In genomic region chr1:35975611-35976208, GRCm38 (mm10) we compare ENCODE assay signal across 14 mouse cellular contexts.
DNase-seq lines count a peak whose midpoint lies in the region; ATAC-seq lines count a peak whose summit lies in the region.
"Had no signal": no experiment of that assay in that cellular context is flagged by ENCODE, and none has a peak within 500 bp of the region (broad histone marks: within the 10 kb centered on the region; RNA-seq: fewer than 3 reads in every experiment).

No protein-coding gene starts in this region.

- no peaks in the 10 kb centered on the region for H3K36me3 ChIP-seq in heart, embryonic 11.5 days (ENCODE audit: control insufficient read depth, insufficient read depth, low read length)
- no peaks in the 10 kb centered on the region for H3K36me3 ChIP-seq in liver, embryonic 15.5 days (replicated peaks)
- H3K36me3 ChIP-seq: embryonic facial prominence, embryonic 10.5 days; limb, embryonic 12.5 days had no signal

- peak; percentile 39; the same call in 1 of the 2 replicates for ATAC-seq in heart, embryonic 11.5 days (replicated peaks; ENCODE audit: insufficient number of reproducible peaks, low FRiP score, low TSS enrichment)
- peak; percentile 78 for ATAC-seq in common myeloid progenitor, adult 5-6 weeks (replicated peaks; ENCODE audit: low read depth, poor library complexity, severe bottlenecking)
- ATAC-seq in liver, embryonic 15.5 days (ENCODE audit: insufficient read depth): peak; percentile 79

- no peaks in the 10 kb centered on the region for H3K27me3 ChIP-seq in heart, embryonic 11.5 days (ENCODE audit: control insufficient read depth, insufficient read depth, low read length)
- H3K27me3 ChIP-seq in liver, embryonic 15.5 days: no peaks in the 10 kb centered on the region
- H3K27me3 ChIP-seq: limb, embryonic 12.5 days had no signal

- H3K9me3 ChIP-seq in heart, embryonic 11.5 days (replicated peaks; ENCODE audit: control insufficient read depth, low read length): no peaks in the 10 kb centered on the region
- H3K9me3 ChIP-seq in liver, embryonic 15.5 days (replicated peaks): no peaks in the 10 kb centered on the region
- H3K9me3 ChIP-seq: embryonic facial prominence, embryonic 10.5 days; limb, embryonic 12.5 days had no signal

- H3K4me1 ChIP-seq in heart, embryonic 11.5 days (ENCODE audit: control insufficient read depth, insufficient read depth, low read length): peaks cover 14% of the 10 kb centered on the region
- H3K4me1 ChIP-seq in liver, embryonic 15.5 days (replicated peaks): peaks cover 16% of the 10 kb centered on the region

- 65% methylated on average over 3 of the region's 3 CpGs for WGBS in heart, embryonic 11.5 days (ENCODE audit: insufficient replicate concordance)
- WGBS in liver, embryonic 15.5 days (ENCODE audit: insufficient replicate concordance): 26% methylated on average over 3 of the region's 3 CpGs

- no peak overlapping the region for H3K9ac ChIP-seq in heart, embryonic 11.5 days (ENCODE audit: low read depth, low read length)
- no peak overlapping the region for H3K9ac ChIP-seq in liver, embryonic 15.5 days
- H3K9ac ChIP-seq: limb, embryonic 12.5 days had no signal

- H3K4me2 ChIP-seq in heart, embryonic 11.5 days: no peak overlapping the region
- H3K4me2 ChIP-seq in liver, embryonic 15.5 days: peak overlapping the region; percentile 25
- H3K4me2 ChIP-seq: limb, embryonic 12.5 days had no signal

- no peak for DNase-seq in heart, postnatal 4 days
- peak; percentile 66 for DNase-seq in 3T3-L1 (ENCODE audit: low read depth, low spot score)
- DNase-seq in right cerebral cortex, postnatal 10 days (ENCODE audit: low spot score in 2 of 2): no peak
- no peak for DNase-seq in spleen, adult 12 weeks (ENCODE audit: low spot score)
- DNase-seq in cerebellum, adult 9-10 months: no peak
- DNase-seq: adrenal gland, adult 8-10 months; cerebellum, adult 9-11 months; gastrocnemius, postnatal 14 days; midbrain, embryonic 14.5 days had no signal

- no peak overlapping the region for H3K4me3 ChIP-seq in heart, embryonic 11.5 days (ENCODE audit: low read depth, low read length)
- H3K4me3 ChIP-seq in liver, embryonic 15.5 days (replicated peaks): no peak overlapping the region
- H3K4me3 ChIP-seq: embryonic facial prominence, embryonic 10.5 days; limb, embryonic 12.5 days had no signal

- H3K27ac ChIP-seq in heart, embryonic 11.5 days (ENCODE audit: low read depth, low read length): no peak overlapping the region
- no peak overlapping the region; the same call in 1 of the 2 replicates for H3K27ac ChIP-seq in liver, embryonic 15.5 days (replicated peaks)
- H3K27ac ChIP-seq: embryonic facial prominence, embryonic 10.5 days; limb, embryonic 12.5 days had no signal
